Mouse (Mus musculus) spleen, adult 2 months (tissue): ENCODE measurements at regions not wholly inside any gene's neighbourhood (a gene's known extent, or its start where the extent isn't known, plus 50 kb on each side); places are given as distances from the start of the nearest gene placed in this dataset.

ENCODE experiments used
- DNase-seq, 2 experiments: peaks; one replicate each; pipeline versions ENCODE4 v3.0.0 to v3.0.0-alpha.2; 2012 to 2021; ENCODE audit warnings: low spot score in 2 of 2, low read depth in 1 of 2
- H3K27ac ChIP-seq: fragments of 200-500 bp; 2 replicates; pipeline ENCODE4 v1.5.1; 2012; ENCODE audit warnings: low read length, inconsistent platforms; ENCODE audit not compliant: insufficient read depth
- H3K27me3 ChIP-seq: fragments of 200-500 bp; 2 replicates; pipeline ENCODE4 v1.6.1; 2012; ENCODE audit warnings: mild to moderate bottlenecking, moderate library complexity, low read length, inconsistent platforms; ENCODE audit not compliant: control insufficient read depth, insufficient read depth
- H3K36me3 ChIP-seq: fragments of 200-500 bp; 2 replicates; pipeline ENCODE4 v1.6.1; 2012; ENCODE audit warnings: mild to moderate bottlenecking, low read length, inconsistent platforms; ENCODE audit not compliant: control insufficient read depth, insufficient read depth
- H3K4me1 ChIP-seq: fragments of 200-500 bp; 2 replicates; pipeline ENCODE4 v1.6.1; 2011; ENCODE audit warnings: inconsistent platforms; ENCODE audit not compliant: control insufficient read depth, insufficient read depth, insufficient read length
- H3K4me3 ChIP-seq: fragments of 200-500 bp; 2 replicates; pipeline ENCODE4 v1.5.1; 2011; ENCODE audit warnings: mild to moderate bottlenecking, inconsistent platforms; ENCODE audit not compliant: insufficient read depth, insufficient read length; ENCODE audit errors: extremely low read depth
- CTCF ChIP-seq: fragments of 200-500 bp; IDR thresholded peaks from 2 replicates; pipeline ENCODE4 v1.5.1; 2011; ENCODE audit warnings: mild to moderate bottlenecking, inconsistent platforms; ENCODE audit not compliant: insufficient read depth, insufficient read length, insufficient replicate concordance; ENCODE audit errors: extremely low read depth
- POLR2A ChIP-seq: fragments of 200-500 bp; IDR thresholded peaks from 2 replicates; pipeline ENCODE4 v1.6.1; 2011; ENCODE audit warnings: low read depth, low read length, inconsistent platforms
- WGBS: fragments of 180-500 bp; shearing (Covaris S2); methylation state at CpG from one replicate; pipeline ENCODE4 v1.1.7; 2018; 5-methylcytosine and 5-hydroxymethylcytosine counted together

GRCm38 (mm10) chr1:136690068-136690467 is 65.4 kb downstream of the Zfp281 start:
- WGBS = 57% methylated on average over 2 of the region's 2 CpGs
- no peak overlapping the region for H3K27ac ChIP-seq
- H3K4me3 ChIP-seq = no peak overlapping the region
- TF ChIP-seq CTCF (no peak), POLR2A (no peak)
- peaks cover 5% of the 10 kb centered on the region; the same call in 1 of the 2 replicates for H3K4me1 ChIP-seq
- DNase-seq = no peak
- H3K27me3 ChIP-seq = no peaks in the 10 kb centered on the region
- no peaks in the 10 kb centered on the region for H3K36me3 ChIP-seq

- Histone ChIP-seq H3K27me3 (no peaks in the 10 kb centered on the region), H3K27ac (no peak overlapping the region), H3K4me3 (no peak overlapping the region), H3K36me3 (no peaks in the 10 kb centered on the region), H3K4me1 (no peaks in the 10 kb centered on the region; the same call in 1 of the 2 replicates)
- DNase-seq = no peak
- TF ChIP-seq CTCF = no peak
- no peak for TF ChIP-seq POLR2A
- 80% methylated on average over 5 of the region's 5 CpGs for WGBS
These were observed 68.7 kb downstream of the Zfp281 start for GRCm38 (mm10) chr1:136693421-136693820.

GRCm38 (mm10) chr1:136694983-136695382 is 70.3 kb downstream of the Zfp281 start:
- no peak for TF ChIP-seq CTCF
- no peak for TF ChIP-seq POLR2A
- peak in 1 of 2 experiments; percentile 38 for DNase-seq
- no peaks in the 10 kb centered on the region; the same call in 1 of the 2 replicates for H3K4me1 ChIP-seq
- H3K36me3 ChIP-seq = no peaks in the 10 kb centered on the region
- H3K27ac ChIP-seq = peak overlapping the region; percentile 43; the same call in 1 of the 2 replicates
- H3K4me3 ChIP-seq = no peak overlapping the region
- WGBS = 32% methylated on average over 7 of the region's 7 CpGs
- no peaks in the 10 kb centered on the region for H3K27me3 ChIP-seq

GRCm38 (mm10) chr1:136696077-136696641 is 71.5 kb downstream of the Zfp281 start:
- 82% methylated on average over 19 of the region's 19 CpGs for WGBS
- no peak overlapping the region for H3K4me3 ChIP-seq
- no peaks in the 10 kb centered on the region for H3K36me3 ChIP-seq
- no peaks in the 10 kb centered on the region for H3K27me3 ChIP-seq
- no peaks in the 10 kb centered on the region; the same call in 1 of the 2 replicates for H3K4me1 ChIP-seq
- no peak for TF ChIP-seq POLR2A
- TF ChIP-seq CTCF = no peak
- no peak for DNase-seq
- no peak overlapping the region for H3K27ac ChIP-seq

GRCm38 (mm10) chr1:136698454-136699152 is 73.9 kb downstream of the Zfp281 start:
- WGBS = 74% methylated on average over 9 of the region's 9 CpGs
- Histone ChIP-seq H3K27ac (peak overlapping the region; percentile 13; the same call in 1 of the 2 replicates), H3K36me3 (no peaks in the 10 kb centered on the region), H3K4me1 (no peaks in the 10 kb centered on the region; the same call in 1 of the 2 replicates), H3K27me3 (no peaks in the 10 kb centered on the region), H3K4me3 (no peak overlapping the region)
- TF ChIP-seq CTCF (no peak), POLR2A (no peak)
- no peak for DNase-seq

GRCm38 (mm10) chr1:136699153-136699524 is 74.4 kb downstream of the Zfp281 start:
- DNase-seq = no peak
- peak overlapping the region; percentile 13; the same call in 1 of the 2 replicates for H3K27ac ChIP-seq

GRCm38 (mm10) chr1:136699571-136699970 is 74.9 kb downstream of the Zfp281 start:
- WGBS = 67% methylated on average over 8 of the region's 8 CpGs
- no peaks in the 10 kb centered on the region; the same call in 1 of the 2 replicates for H3K4me1 ChIP-seq
- no peaks in the 10 kb centered on the region for H3K27me3 ChIP-seq
- TF ChIP-seq POLR2A = no peak
- TF ChIP-seq CTCF = no peak
- no peak for DNase-seq
- no peak overlapping the region for H3K27ac ChIP-seq
- no peaks in the 10 kb centered on the region for H3K36me3 ChIP-seq
- no peak overlapping the region for H3K4me3 ChIP-seq

More at GRCm38 (mm10) chr1:136699153-136699524, 74.4 kb downstream of the Zfp281 start:
- Histone ChIP-seq H3K27me3 (no peaks in the 10 kb centered on the region), H3K4me1 (no peaks in the 10 kb centered on the region; the same call in 1 of the 2 replicates), H3K4me3 (no peak overlapping the region), H3K36me3 (no peaks in the 10 kb centered on the region)
- 24% methylated on average over 7 of the region's 7 CpGs for WGBS
- TF ChIP-seq CTCF (no peak), POLR2A (no peak)
